Mouse (Mus musculus) hindbrain, embryonic 10.5 days (tissue): ENCODE data around the gene Pnpo. TPM values are rescaled to one million over a fixed set of nuclear protein-coding genes. Genes with fewer than 3 reads are reported as not detected.
A peak's percentile ranks its signal among the peaks of the same experiment; 100 is the strongest.

Experiments
- DNase-seq: peaks from one replicate; pipeline ENCODE4 v3.0.0-alpha.2; 2017; ENCODE audit warnings: low spot score
- H3K27ac ChIP-seq: fragments of 300-500 bp; sonication (generic); 2 replicates; pipeline ENCODE4 v1.5.1; 2016; ENCODE audit warnings: mild to moderate bottlenecking, moderate library complexity
- H3K27me3 ChIP-seq: fragments of 300-500 bp; sonication (generic); 2 replicates; pipeline ENCODE4 v1.6.1; 2016; ENCODE audit warnings: mild to moderate bottlenecking; ENCODE audit not compliant: poor library complexity, insufficient read depth, severe bottlenecking
- H3K36me3 ChIP-seq: fragments of 300-500 bp; sonication (generic); 2 replicates; pipeline ENCODE4 v1.6.1; 2016; ENCODE audit warnings: mild to moderate bottlenecking, moderate library complexity
- H3K4me1 ChIP-seq: fragments of 300-500 bp; sonication (generic); replicated peaks from 2 replicates; pipeline ENCODE4 v1.6.1; 2016; ENCODE audit warnings: mild to moderate bottlenecking
- H3K4me3 ChIP-seq: fragments of 300-500 bp; sonication (generic); 2 replicates; pipeline ENCODE4 v1.5.1; 2016; ENCODE audit warnings: mild to moderate bottlenecking, moderate library complexity
- H3K9me3 ChIP-seq: fragments of 300-500 bp; sonication (generic); 2 replicates; pipeline ENCODE4 v1.6.1; 2016; ENCODE audit warnings: mild to moderate bottlenecking, moderate library complexity
- WGBS: fragments of 180-500 bp; shearing (Covaris S2); methylation state at CpG from one replicate; pipeline ENCODE4 v1.1.7; 2016; 5-methylcytosine and 5-hydroxymethylcytosine counted together
- polyA plus RNA-seq: library from polyadenylated mRNA; unstranded; fragments of >200 nt; fragmentation: Nextera tagmentation; extraction: Ambion mirVana; gene quantifications from 2 replicates; pipeline ENCODE4 v1.2.1, GENCODE M21; 2016

Gene Pnpo
- polyA plus RNA-seq, 1 experiment from 2014 or later, result 31.4 TPM

GRCm38 (mm10) chr11:96928691-96929090, 15.1 kb downstream of the Pnpo start:
- no peak overlapping the region for H3K4me3 ChIP-seq
- peak overlapping the region; percentile 66 for H3K27ac ChIP-seq
- no peak for DNase-seq

GRCm38 (mm10) chr11:96928088-96928487, 15.7 kb downstream of the Pnpo start, which contains the start of gene Prr15l:
Prr15l (plus strand) TSS chr11:96928104.
- Histone ChIP-seq H3K27ac (peak within 1 kb of the TSS; percentile 66), H3K4me3 (no peak within 1 kb of the TSS), H3K4me1 (peaks cover 28% of the 10 kb centered on the region), H3K36me3 (no peaks in the 10 kb centered on the region), H3K9me3 (no peaks in the 10 kb centered on the region), H3K27me3 (peaks cover 29% of the 10 kb centered on the region)
- no peak for DNase-seq
- WGBS, result 76% methylated on average over 2 of the region's 2 CpGs

More at GRCm38 (mm10) chr11:96928691-96929090, 15.1 kb downstream of the Pnpo start:
- H3K4me1 ChIP-seq, result peaks cover 28% of the 10 kb centered on the region
- H3K36me3 ChIP-seq, result no peaks in the 10 kb centered on the region
- H3K9me3 ChIP-seq, result no peaks in the 10 kb centered on the region
- 6% methylated on average over 5 of the region's 5 CpGs for WGBS
- peaks cover 28% of the 10 kb centered on the region for H3K27me3 ChIP-seq

GRCm38 (mm10) chr11:96926587-96926986, 17.2 kb downstream of the Pnpo start:
- no peaks in the 10 kb centered on the region for H3K36me3 ChIP-seq
- H3K9me3 ChIP-seq, result no peaks in the 10 kb centered on the region
- 85% methylated on average over 5 of the region's 5 CpGs for WGBS
- no peak overlapping the region for H3K4me3 ChIP-seq
- peaks cover 23% of the 10 kb centered on the region for H3K4me1 ChIP-seq
- H3K27me3 ChIP-seq, result peaks cover 29% of the 10 kb centered on the region
- no peak for DNase-seq
- no peak overlapping the region for H3K27ac ChIP-seq

GRCm38 (mm10) chr11:96925469-96926148, 18.2 kb downstream of the Pnpo start:
- Histone ChIP-seq H3K4me1 (peaks cover 21% of the 10 kb centered on the region), H3K27me3 (peaks cover 29% of the 10 kb centered on the region), H3K27ac (no peak overlapping the region), H3K4me3 (no peak overlapping the region), H3K9me3 (no peaks in the 10 kb centered on the region), H3K36me3 (no peaks in the 10 kb centered on the region)
- DNase-seq, result no peak
- WGBS, result 84% methylated on average over 12 of the region's 12 CpGs

GRCm38 (mm10) chr11:96924861-96925260, 18.9 kb downstream of the Pnpo start:
- WGBS, result 86% methylated on average over 11 of the region's 11 CpGs
- H3K4me1 ChIP-seq, result peaks cover 19% of the 10 kb centered on the region

GRCm38 (mm10) chr11:96919003-96919402, 24.8 kb downstream of the Pnpo start:
- peaks cover 15% of the 10 kb centered on the region for H3K4me1 ChIP-seq
- no peak overlapping the region for H3K4me3 ChIP-seq
- 62% methylated on average over 6 of the region's 6 CpGs for WGBS
- H3K27ac ChIP-seq, result no peak overlapping the region
- no peaks in the 10 kb centered on the region for H3K9me3 ChIP-seq
- no peaks in the 10 kb centered on the region for H3K36me3 ChIP-seq
- no peak for DNase-seq
- 0 out of 2 replicates have a peak, but pooled peaks cover 7% of the 10 kb centered on the region for H3K27me3 ChIP-seq

More at GRCm38 (mm10) chr11:96924861-96925260, 18.9 kb downstream of the Pnpo start:
- no peak overlapping the region for H3K27ac ChIP-seq
- peaks cover 26% of the 10 kb centered on the region for H3K27me3 ChIP-seq
- no peak for DNase-seq
- H3K9me3 ChIP-seq, result no peaks in the 10 kb centered on the region
- no peaks in the 10 kb centered on the region for H3K36me3 ChIP-seq
- H3K4me3 ChIP-seq, result no peak overlapping the region

- Histone ChIP-seq H3K27me3 (0 out of 2 replicates have a peak, but pooled peaks cover 4% of the 10 kb centered on the region), H3K9me3 (no peaks in the 10 kb centered on the region), H3K4me3 (peak overlapping the region; percentile 85; the same call in 1 of the 2 replicates), H3K4me1 (peaks cover 22% of the 10 kb centered on the region), H3K27ac (peak overlapping the region; percentile 91; the same call in 1 of the 2 replicates), H3K36me3 (peaks cover 14% of the 10 kb centered on the region)
- no peak for DNase-seq
- WGBS, result 87% methylated on average over 6 of the region's 6 CpGs
These were observed 26.4 kb downstream of the Pnpo start for GRCm38 (mm10) chr11:96917415-96917814.

GRCm38 (mm10) chr11:96916885-96917396, 26.8 kb downstream of the Pnpo start:
- Histone ChIP-seq H3K4me1 (peaks cover 22% of the 10 kb centered on the region), H3K9me3 (no peaks in the 10 kb centered on the region), H3K27ac (peak overlapping the region; percentile 91; the same call in 1 of the 2 replicates), H3K4me3 (peak overlapping the region; percentile 85), H3K27me3 (0 out of 2 replicates have a peak, but pooled peaks cover 4% of the 10 kb centered on the region), H3K36me3 (peaks cover 19% of the 10 kb centered on the region)
- no peak for DNase-seq
- WGBS, result 36% methylated on average over 13 of the region's 13 CpGs

GRCm38 (mm10) chr11:96916044-96916884, 27.5 kb downstream of the Pnpo start, which contains the start of gene Cdk5rap3:
Cdk5rap3 (minus strand) TSS chr11:96916496.
- peaks cover 26% of the 10 kb centered on the region for H3K36me3 ChIP-seq
- H3K27me3 ChIP-seq, result 0 out of 2 replicates have a peak, but pooled peaks cover 4% of the 10 kb centered on the region
- under 1% methylated on average over 55 of the region's 55 CpGs for WGBS
- H3K27ac ChIP-seq, result peak within 1 kb of the TSS; percentile 91
- DNase-seq, result peak; percentile 100
- peaks cover 24% of the 10 kb centered on the region for H3K4me1 ChIP-seq
- peak within 1 kb of the TSS; percentile 85 for H3K4me3 ChIP-seq
- no peaks in the 10 kb centered on the region for H3K9me3 ChIP-seq

- DNase-seq, result no peak
- Histone ChIP-seq H3K4me3 (no peak overlapping the region), H3K9me3 (no peaks in the 10 kb centered on the region), H3K27me3 (0 out of 2 replicates have a peak, but pooled peaks cover 4% of the 10 kb centered on the region), H3K4me1 (peaks cover 57% of the 10 kb centered on the region), H3K36me3 (peaks cover 59% of the 10 kb centered on the region), H3K27ac (no peak overlapping the region)
- WGBS, result 87% methylated on average over 11 of the region's 11 CpGs
These were observed 31.1 kb downstream of the Pnpo start for GRCm38 (mm10) chr11:96912682-96913081.

- DNase-seq, result peak; percentile 88
- Histone ChIP-seq H3K4me3 (no peak overlapping the region), H3K36me3 (peaks cover 79% of the 10 kb centered on the region), H3K27me3 (no peaks in the 10 kb centered on the region), H3K27ac (peak overlapping the region; percentile 95), H3K4me1 (peaks cover 73% of the 10 kb centered on the region), H3K9me3 (no peaks in the 10 kb centered on the region)
- WGBS, result 21% methylated on average over 7 of the region's 7 CpGs
These were observed 33.8 kb downstream of the Pnpo start for GRCm38 (mm10) chr11:96910003-96910402.

- 88% methylated on average over 12 of the region's 12 CpGs for WGBS
- H3K36me3 ChIP-seq, result peaks cover 76% of the 10 kb centered on the region
- peak overlapping the region; percentile 95 for H3K27ac ChIP-seq
- H3K9me3 ChIP-seq, result no peaks in the 10 kb centered on the region
- H3K4me1 ChIP-seq, result peaks cover 77% of the 10 kb centered on the region
- H3K27me3 ChIP-seq, result no peaks in the 10 kb centered on the region
- no peak for DNase-seq
- H3K4me3 ChIP-seq, result no peak overlapping the region
These were observed 35.2 kb downstream of the Pnpo start for GRCm38 (mm10) chr11:96908594-96908993.
